8 mouse cellular contexts compared by ENCODE assay signal in the genomic region with DNA sequence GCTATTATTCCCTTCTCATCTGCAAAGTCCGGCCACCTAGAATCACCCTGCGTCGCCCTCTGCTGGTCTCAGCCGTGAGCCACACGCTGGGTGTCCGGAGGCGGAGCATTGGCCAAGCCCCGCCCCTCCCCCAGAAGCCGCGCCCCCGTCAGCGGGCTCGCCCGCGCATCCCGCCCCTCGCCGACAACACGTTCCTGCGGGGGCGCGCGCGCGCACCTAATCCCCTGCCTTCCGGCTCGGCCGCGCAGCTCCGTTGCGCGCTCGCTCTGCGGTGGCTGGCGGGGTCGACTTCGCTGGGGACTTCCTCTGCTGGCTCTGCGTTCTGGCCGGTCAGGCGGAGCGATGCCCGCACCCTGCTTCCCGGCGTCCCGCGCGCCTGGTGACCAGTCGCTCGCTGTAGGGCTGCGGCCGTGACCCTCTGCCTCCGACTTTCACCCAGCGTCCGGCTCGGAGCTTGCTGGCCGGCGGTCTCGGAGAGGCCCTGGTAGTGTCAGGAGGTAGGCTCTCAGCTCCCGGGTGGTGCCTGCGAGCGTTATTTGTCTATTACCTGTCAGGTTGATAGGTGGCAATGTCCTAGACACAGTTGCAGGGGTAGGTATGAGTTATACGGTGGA. TPM values are rescaled to one million over a fixed set of nuclear protein-coding genes. Genes with fewer than 3 reads are reported as not detected.
DNase-seq lines count a peak whose midpoint lies in the region; ATAC-seq lines count a peak whose summit lies in the region.

A gene (plus strand): TSS at position 186 of the 614 bp plus-strand sequence.

- H3K27ac ChIP-seq in forebrain, embryonic 10.5 days = peak within 1 kb of the TSS; percentile 93
- peak within 1 kb of the TSS; percentile 89 for H3K27ac ChIP-seq in heart, embryonic 16.5 days (ENCODE audit: low read length)
- peak within 1 kb of the TSS; percentile 69 for H3K27ac ChIP-seq in liver, embryonic 15.5 days (replicated peaks)
- peak within 1 kb of the TSS; percentile 68 for H3K27ac ChIP-seq in neural tube, embryonic 12.5 days

- ATAC-seq in CD4-positive, CD25-positive, alpha-beta regulatory T cell, adult 4 months = peak; percentile 86
- ATAC-seq in heart, embryonic 16.5 days (replicated peaks; ENCODE audit: extremely low read depth, insufficient read depth, low FRiP score) = peak; percentile 96
- ATAC-seq in liver, embryonic 15.5 days (ENCODE audit: insufficient read depth) = peak; percentile 92
- peak; percentile 97 for ATAC-seq in neural tube, embryonic 12.5 days (ENCODE audit: low FRiP score, low read depth)

- peaks cover 15% of the 10 kb centered on the region for H3K36me3 ChIP-seq in forebrain, embryonic 10.5 days (replicated peaks)
- H3K36me3 ChIP-seq in heart, embryonic 16.5 days (ENCODE audit: control insufficient read depth, insufficient read depth) = no peaks in the 10 kb centered on the region
- H3K36me3 ChIP-seq in liver, embryonic 15.5 days (replicated peaks) = no peaks in the 10 kb centered on the region
- no peaks in the 10 kb centered on the region for H3K36me3 ChIP-seq in neural tube, embryonic 12.5 days

- H3K4me3 ChIP-seq in forebrain, embryonic 10.5 days = peak within 1 kb of the TSS; percentile 81
- peak within 1 kb of the TSS; percentile 87 for H3K4me3 ChIP-seq in heart, embryonic 16.5 days (ENCODE audit: low read length)
- peak within 1 kb of the TSS; percentile 81 for H3K4me3 ChIP-seq in liver, embryonic 15.5 days (replicated peaks)
- H3K4me3 ChIP-seq in neural tube, embryonic 12.5 days = peak within 1 kb of the TSS; percentile 82

- peaks cover 7% of the 10 kb centered on the region for H3K4me1 ChIP-seq in forebrain, embryonic 10.5 days
- H3K4me1 ChIP-seq in heart, embryonic 16.5 days (ENCODE audit: control insufficient read depth, insufficient read depth, low read length) = peaks cover 8% of the 10 kb centered on the region
- H3K4me1 ChIP-seq in liver, embryonic 15.5 days (replicated peaks) = peaks cover 11% of the 10 kb centered on the region
- H3K4me1 ChIP-seq in neural tube, embryonic 12.5 days = no peaks in the 10 kb centered on the region

- peak within 1 kb of the TSS; percentile 94 for H3K9ac ChIP-seq in heart, embryonic 16.5 days (ENCODE audit: low read length)
- H3K9ac ChIP-seq in liver, embryonic 15.5 days = peak within 1 kb of the TSS; percentile 70
- H3K9ac ChIP-seq in neural tube, embryonic 12.5 days = peak within 1 kb of the TSS; percentile 81

- H3K4me2 ChIP-seq in heart, embryonic 16.5 days (ENCODE audit: low read depth, low read length) = peak within 1 kb of the TSS; percentile 78
- peak within 1 kb of the TSS; percentile 81 for H3K4me2 ChIP-seq in liver, embryonic 15.5 days
- H3K4me2 ChIP-seq in neural tube, embryonic 12.5 days (replicated peaks) = peak within 1 kb of the TSS; percentile 68

- DNase-seq in c-Kit-negative CD71-positive TER-119-positive erythroid progenitor cells, embryonic 14.5 days (ENCODE audit: low read depth, low spot score) = peak; percentile 64
- peak; percentile 92 for DNase-seq in forebrain, embryonic 10.5 days (ENCODE audit: extremely low spot score, low spot score)
- DNase-seq in kidney, postnatal 36 days = peak; percentile 90 to 97
- peak; percentile 79 for DNase-seq in telencephalon, adult 2 months (ENCODE audit: low read depth, low spot score)

- H3K9me3 ChIP-seq in forebrain, embryonic 10.5 days = 0 out of 2 replicates have a peak, but pooled peaks cover 5% of the 10 kb centered on the region
- H3K9me3 ChIP-seq in heart, embryonic 16.5 days (replicated peaks; ENCODE audit: control insufficient read depth, low read length) = no peaks in the 10 kb centered on the region
- H3K9me3 ChIP-seq in liver, embryonic 15.5 days (replicated peaks) = no peaks in the 10 kb centered on the region
- no peaks in the 10 kb centered on the region for H3K9me3 ChIP-seq in neural tube, embryonic 12.5 days

- H3K27me3 ChIP-seq in forebrain, embryonic 10.5 days (ENCODE audit: poor library complexity, severe bottlenecking) = no peaks in the 10 kb centered on the region
- no peaks in the 10 kb centered on the region for H3K27me3 ChIP-seq in heart, embryonic 16.5 days (ENCODE audit: control insufficient read depth, insufficient read depth, low read length)
- H3K27me3 ChIP-seq in liver, embryonic 15.5 days = no peaks in the 10 kb centered on the region
- no peaks in the 10 kb centered on the region for H3K27me3 ChIP-seq in neural tube, embryonic 12.5 days (replicated peaks)

- under 1% methylated on average over 62 of the region's 62 CpGs for WGBS in forebrain, embryonic 10.5 days
- under 1% methylated on average over 62 of the region's 62 CpGs for WGBS in heart, embryonic 16.5 days
- WGBS in liver, embryonic 15.5 days (ENCODE audit: insufficient replicate concordance) = under 1% methylated on average over 62 of the region's 62 CpGs
- WGBS in neural tube, embryonic 12.5 days = 1% methylated on average over 62 of the region's 62 CpGs

RNA-seq across cellular contexts. Expression of the gene that starts here (rescaled TPM):
- 10 to 100 TPM; 23.9 to 26.5 TPM for polyA plus RNA-seq in CD4-positive, CD25-positive, alpha-beta regulatory T cell, adult 4 months (2017; shearing (Covaris generic))
- 9.3 and 10.1 TPM in 2 replicates for polyA plus RNA-seq in forebrain, embryonic 10.5 days (2016; fragmentation: Nextera tagmentation; extraction: Ambion mirVana)
- 11.1 and 12.0 TPM in 2 replicates for polyA plus RNA-seq in heart, embryonic 16.5 days (2015; fragmentation: Nextera tagmentation; extraction: Ambion mirVana)
- polyA plus RNA-seq in liver, embryonic 15.5 days (2015; fragmentation: Nextera tagmentation; extraction: Ambion mirVana) = 3.0 and 3.4 TPM in 2 replicates
- 8.0 and 8.3 TPM in 2 replicates for polyA plus RNA-seq in neural tube, embryonic 12.5 days (2016; fragmentation: Nextera tagmentation; extraction: Ambion mirVana)

Comparison
In these comparisons a context has a peak if more than half of its experiments do, and no peak if none do; other contexts are left out.
1. Peak in every context shown above with its lines: DNase-seq, ATAC-seq, H3K4me3 ChIP-seq and H3K27ac ChIP-seq.